Mouse (Mus musculus): Measurements from ENCODE around the gene Car10.

DNA sequence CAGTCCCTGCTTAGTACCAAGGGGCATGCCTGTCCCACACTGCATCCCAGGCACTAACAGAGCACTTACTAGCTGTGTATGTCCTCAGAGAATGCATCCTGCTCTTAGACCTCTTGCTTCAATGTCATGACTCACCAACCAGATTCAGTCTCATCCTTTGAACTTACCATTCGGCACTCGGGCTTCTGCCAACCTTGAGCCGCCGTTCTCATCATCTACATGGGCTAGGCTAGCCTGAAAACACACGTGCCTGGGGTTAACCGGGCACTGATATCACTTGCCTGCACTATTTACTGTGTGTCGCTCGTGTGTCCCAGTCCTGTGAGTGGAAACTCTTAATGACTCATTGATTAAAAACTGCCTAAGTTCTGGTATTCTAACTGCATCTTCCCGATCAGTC is 418.4 kb downstream of the Car10 start:
- TF ChIP-seq ZKSCAN1 (IDR thresholded peaks at IDR 0.05; ENCODE audit: low read depth, low read length) (no peak), SIN3A (IDR thresholded peaks at IDR 0.05; ENCODE audit: low read length) (no peak), CTCF (IDR thresholded peaks at IDR 0.05 in 2 of 3, conservative IDR thresholded peaks at IDR 0.05 in 1 of 3; ENCODE audit: control insufficient read depth in 1 of 3, insufficient read depth in 1 of 3, low read depth in 2 of 3, low read length in 3 of 3, poor library complexity in 1 of 3, severe bottlenecking in 1 of 3) (no peak), POLR2A (IDR thresholded peaks at IDR 0.05; ENCODE audit: control insufficient read depth in 1 of 2, insufficient read depth in 1 of 2, low read depth in 1 of 2, low read length in 2 of 2, poor library complexity in 1 of 2) (no peak), NELFE (IDR thresholded peaks at IDR 0.05; ENCODE audit: low read depth, low read length) (no peak)

Measured in MEL (cell line).